Mouse (Mus musculus) liver, embryonic 11.5 days (tissue): ENCODE data around the gene Zfp869. TPM values are rescaled to one million over a fixed set of nuclear protein-coding genes. Genes with fewer than 3 reads are reported as not detected.
"Not testable (repeated sequence)": the region's sequence is repeated elsewhere in the genome, so short reads cannot be mapped to it uniquely, and the experiment has no call there.

ENCODE experiments used
- ATAC-seq: fragments of 200-750 bp; cut with Nextera tagmentation; replicated peaks from 2 replicates; pipeline ENCODE4 v1.8.0; 2017; ENCODE audit warnings: moderate number of reproducible peaks, mild to moderate bottlenecking, moderate TSS enrichment, moderate library complexity; ENCODE audit not compliant: low FRiP score
- DNase-seq: peaks from one replicate; pipeline ENCODE4 v3.0.0-alpha.2; 2017; ENCODE audit warnings: low spot score
- H3K27ac ChIP-seq: fragments of 300-500 bp; sonication (generic); 2 replicates; pipeline ENCODE4 v1.5.1; 2014; ENCODE audit warnings: mild to moderate bottlenecking, low read depth, low read length, control low read depth
- H3K27me3 ChIP-seq: fragments of 300-500 bp; sonication (generic); replicated peaks from 2 replicates; pipeline ENCODE4 v1.6.1; 2014; ENCODE audit warnings: low read length, mixed read lengths; ENCODE audit not compliant: control insufficient read depth, insufficient read depth
- H3K36me3 ChIP-seq: fragments of 300-500 bp; sonication (generic); 2 replicates; pipeline ENCODE4 v1.6.1; 2014; ENCODE audit warnings: mild to moderate bottlenecking, low read length, moderate library complexity, mixed read lengths; ENCODE audit not compliant: control insufficient read depth, insufficient read depth
- H3K4me1 ChIP-seq: fragments of 300-500 bp; sonication (generic); replicated peaks from 2 replicates; pipeline ENCODE4 v1.6.1; 2014; ENCODE audit warnings: low read length, mixed read lengths; ENCODE audit not compliant: control insufficient read depth, insufficient read depth
- H3K4me2 ChIP-seq: fragments of 300-500 bp; sonication (generic); 2 replicates; pipeline ENCODE4 v1.6.1; 2014; ENCODE audit warnings: mild to moderate bottlenecking, control low read depth, moderate library complexity
- H3K4me3 ChIP-seq: fragments of 300-500 bp; sonication (generic); 2 replicates; pipeline ENCODE4 v1.5.1; 2014; ENCODE audit warnings: low read depth, low read length, control low read depth
- H3K9ac ChIP-seq: fragments of 300-500 bp; sonication (generic); 2 replicates; pipeline ENCODE4 v1.6.1; 2014; ENCODE audit warnings: low read depth, low read length, control low read depth
- H3K9me3 ChIP-seq: fragments of 300-500 bp; sonication (generic); 2 replicates; pipeline ENCODE4 v1.6.1; 2016; ENCODE audit warnings: low read length, inconsistent platforms, mixed read lengths; ENCODE audit not compliant: control insufficient read depth
- WGBS: fragments of 180-500 bp; shearing (Covaris S2); extraction: QIAGEN DNeasy Blood & Tissue Kit; methylation state at CpG from one replicate; pipeline ENCODE4 v1.1.7; 2014; 5-methylcytosine and 5-hydroxymethylcytosine counted together
- polyA plus RNA-seq: library from polyadenylated mRNA; unstranded; fragments of >200 nt; fragmentation: Nextera tagmentation; extraction: Ambion mirVana; gene quantifications from 2 replicates; pipeline ENCODE4 v1.2.1, GENCODE M21; 2014

The Zfp869 gene
- polyA plus RNA-seq, 1 experiment from 2014 or later: 23.5 TPM

GRCm38 (mm10) chr8:69716403-69717231, 6.1 kb upstream of the Zfp869 start:
- H3K27ac ChIP-seq: peak overlapping the region; percentile 100
- no peaks in the 10 kb centered on the region for H3K27me3 ChIP-seq
- peak overlapping the region; percentile 72 for H3K4me3 ChIP-seq
- peak overlapping the region; percentile 72 for H3K4me2 ChIP-seq
- peak overlapping the region; percentile 99 for H3K9ac ChIP-seq
- ATAC-seq (peak; percentile 99), DNase-seq (peak; percentile 87)
- H3K36me3 ChIP-seq: peaks cover 6% of the 10 kb centered on the region; the same call in 1 of the 2 replicates
- H3K9me3 ChIP-seq: no peaks in the 10 kb centered on the region
- WGBS: under 1% methylated on average over 52 of the region's 52 CpGs
- H3K4me1 ChIP-seq: peaks cover 7% of the 10 kb centered on the region

DNA sequence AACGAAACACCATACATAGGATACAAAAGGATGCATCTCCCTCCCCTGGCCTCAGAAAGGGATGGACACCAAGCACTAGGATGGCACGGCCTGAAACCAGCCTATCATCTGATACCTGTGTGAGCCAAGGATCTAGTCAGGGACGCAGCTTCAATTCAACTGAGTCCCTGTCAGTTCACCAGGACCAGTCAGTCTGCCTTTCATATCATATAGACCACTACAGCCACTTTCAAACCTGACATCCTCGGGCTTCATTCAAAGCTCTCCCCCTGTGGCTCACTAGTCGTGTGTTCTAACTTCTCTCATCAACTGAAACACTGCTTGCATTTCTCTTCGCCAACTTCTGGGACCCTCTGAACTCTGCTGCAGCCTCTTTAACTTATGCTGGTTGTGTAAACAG, 4.8 kb upstream of the Zfp869 start:
- Histone ChIP-seq H3K9me3 (no peaks in the 10 kb centered on the region), H3K36me3 (peaks cover 9% of the 10 kb centered on the region; the same call in 1 of the 2 replicates), H3K4me1 (peaks cover 7% of the 10 kb centered on the region), H3K4me3 (no peak overlapping the region), H3K27ac (no peak overlapping the region), H3K27me3 (no peaks in the 10 kb centered on the region), H3K9ac (no peak overlapping the region), H3K4me2 (peak overlapping the region; percentile 72)
- ATAC-seq (no peak), DNase-seq (no peak)
- 77% methylated on average over 6 of the region's 6 CpGs for WGBS

DNA sequence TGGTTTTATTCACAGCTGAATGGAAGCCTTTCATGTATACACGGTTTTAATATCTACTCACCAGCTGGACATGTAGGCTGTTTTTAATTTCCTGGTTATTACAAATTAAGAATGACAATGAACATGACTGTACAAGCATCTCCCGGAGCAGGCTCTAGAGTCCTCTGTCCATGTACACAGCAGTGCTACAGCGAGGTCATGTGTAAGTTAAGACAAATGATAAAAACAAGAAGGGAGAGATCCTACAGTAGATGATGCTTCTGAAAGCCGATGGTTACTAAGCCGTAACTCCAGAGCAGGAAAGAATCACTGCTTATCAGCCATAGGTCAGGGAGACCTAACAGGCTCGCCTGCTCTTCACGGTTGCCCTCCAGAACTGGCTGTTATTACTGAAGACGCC, 3.0 kb upstream of the Zfp869 start:
- Histone ChIP-seq H3K4me2 (no peak overlapping the region), H3K27me3 (no peaks in the 10 kb centered on the region), H3K9ac (no peak overlapping the region), H3K36me3 (peaks cover 22% of the 10 kb centered on the region), H3K9me3 (no peaks in the 10 kb centered on the region), H3K4me3 (no peak overlapping the region), H3K4me1 (peaks cover 7% of the 10 kb centered on the region), H3K27ac (no peak overlapping the region)
- DNase-seq (no peak), ATAC-seq (no peak)
- 75% methylated on average over 8 of the region's 8 CpGs for WGBS

DNA sequence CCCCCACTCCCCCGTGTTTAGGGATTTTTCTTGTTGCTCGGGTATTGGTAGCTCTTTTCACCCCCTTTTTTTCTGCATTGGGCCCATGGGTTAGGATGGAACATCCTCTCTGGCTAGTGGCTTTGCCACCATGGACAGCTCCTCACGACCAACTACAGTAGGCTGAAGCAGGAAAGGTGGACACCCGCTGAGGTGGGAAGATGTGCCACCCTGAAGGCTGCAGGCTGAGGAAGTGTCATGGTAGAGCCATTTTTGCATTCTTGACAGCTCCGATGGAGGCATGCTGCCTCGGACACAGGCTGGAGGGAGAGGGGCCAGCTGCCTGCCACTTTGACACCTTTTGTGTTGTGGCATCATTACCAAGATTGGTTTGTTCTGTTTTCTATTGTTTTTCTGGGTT, 8.7 kb downstream of the Zfp869 start:
- Histone ChIP-seq H3K27me3 (no peaks in the 10 kb centered on the region), H3K4me1 (no peaks in the 10 kb centered on the region), H3K9me3 (no peaks in the 10 kb centered on the region), H3K36me3 (peaks cover 27% of the 10 kb centered on the region), H3K4me2 (no peak overlapping the region), H3K4me3 (no peak overlapping the region), H3K9ac (no peak overlapping the region), H3K27ac (no peak overlapping the region)
- ATAC-seq (no peak), DNase-seq (no peak)
- WGBS: 73% methylated on average over 6 of the region's 6 CpGs

DNA sequence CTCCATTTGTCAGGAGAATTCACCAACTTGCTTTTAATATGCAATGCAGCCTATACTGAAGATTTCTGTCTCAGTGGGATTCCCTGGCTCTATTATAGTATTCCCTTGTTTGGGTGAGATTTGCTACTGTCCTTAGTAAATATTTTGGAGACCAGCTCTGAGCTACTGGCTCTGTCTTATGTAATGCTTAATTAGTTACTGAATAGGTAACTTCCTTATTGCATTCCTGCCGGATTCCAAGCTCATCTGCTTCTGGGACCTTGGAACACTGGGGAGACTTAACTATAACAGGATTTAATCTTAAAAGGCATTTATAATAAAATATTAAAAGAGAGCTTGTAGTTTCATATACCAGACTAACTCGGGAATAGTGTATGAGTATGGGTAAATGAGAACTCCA, 45.5 kb downstream of the Zfp869 start:
- not testable (repeated sequence) for H3K9ac ChIP-seq, ATAC-seq, H3K27me3 ChIP-seq, DNase-seq, H3K4me3 ChIP-seq, H3K9me3 ChIP-seq, H3K36me3 ChIP-seq, H3K4me2 ChIP-seq, H3K4me1 ChIP-seq, H3K27ac ChIP-seq
- WGBS: 73% methylated on average over 2 of the region's 2 CpGs

- no peak for ATAC-seq
- no peak overlapping the region for H3K9ac ChIP-seq
- no peak overlapping the region for H3K4me3 ChIP-seq
- no peaks in the 10 kb centered on the region for H3K9me3 ChIP-seq
- 0 out of 2 replicates have a peak, but pooled peaks cover 2% of the 10 kb centered on the region for H3K36me3 ChIP-seq
- H3K4me2 ChIP-seq: no peak overlapping the region
- no peak overlapping the region for H3K27ac ChIP-seq
- H3K27me3 ChIP-seq: no peaks in the 10 kb centered on the region
- DNase-seq: no peak
- no peaks in the 10 kb centered on the region for H3K4me1 ChIP-seq
Measured at GRCm38 (mm10) chr8:69661294-69661693, 49.2 kb downstream of the Zfp869 start.

Other genes with a start within 250 kb of the Zfp869 start
- not detected in 2 replicates for gene Gm7697, start 187.7 kb downstream of the Zfp869 start, polyA plus RNA-seq
- 13.9 and 17.2 TPM in 2 replicates for gene Zfp868, start 85.2 kb downstream of the Zfp869 start, polyA plus RNA-seq
- gene Zfp964, start 56.2 kb downstream of the Zfp869 start, polyA plus RNA-seq: 0.77 and 0.92 TPM in 2 replicates
- gene Zfp963, start 39.2 kb upstream of the Zfp869 start, polyA plus RNA-seq: 3.8 and 4.1 TPM in 2 replicates
- gene Gm20422, start 64.2 kb upstream of the Zfp869 start, polyA plus RNA-seq: 0.57 and 0.70 TPM in 2 replicates
- gene Atp13a1, start 80.4 kb upstream of the Zfp869 start, polyA plus RNA-seq: 53.4 and 54.2 TPM in 2 replicates
- 21.3 and 21.7 TPM in 2 replicates for gene Zfp866, start 80.5 kb upstream of the Zfp869 start, polyA plus RNA-seq
- gene Gmip, start 98.0 kb upstream of the Zfp869 start, polyA plus RNA-seq: 9.5 and 10.9 TPM in 2 replicates
- gene Lpar2, start 111.7 kb upstream of the Zfp869 start, polyA plus RNA-seq: 0.44 and 0.49 TPM in 2 replicates
- gene Pbx4, start 121.8 kb upstream of the Zfp869 start, polyA plus RNA-seq: 5.6 and 6.3 TPM in 2 replicates
- 0.48 and 0.56 TPM in 2 replicates for gene Cilp2, start 177.0 kb upstream of the Zfp869 start, polyA plus RNA-seq
- gene Tssk6, start 191.5 kb upstream of the Zfp869 start, polyA plus RNA-seq: 4.5 and 5.2 TPM in 2 replicates
- gene Ndufa13, start 191.8 kb upstream of the Zfp869 start, polyA plus RNA-seq: 145 and 159 TPM in 2 replicates
- gene Yjefn3, start 192.0 kb upstream of the Zfp869 start, polyA plus RNA-seq: 1.7 and 1.9 TPM in 2 replicates